Mouse (Mus musculus): Measurements from ENCODE around the gene Trim11.

Gene Trim11

GRCm38 (mm10) chr11:59026411-59026810 is 48.5 kb downstream of the Trim11 start:
- no peak for DNase-seq (ENCODE audit: low read depth, low spot score)

GRCm38 (mm10) chr11:59029003-59029402 is 51.1 kb downstream of the Trim11 start:
- no peak for DNase-seq (ENCODE audit: low read depth, low spot score)
